Mouse (Mus musculus): ENCODE measurements at regions not wholly inside any gene's neighbourhood (a gene's known extent, or its start where the extent isn't known, plus 50 kb on each side); places are given as distances from the start of the nearest gene placed in this dataset.
A peak's percentile ranks its signal among the peaks of the same experiment; 100 is the strongest.

DNA sequence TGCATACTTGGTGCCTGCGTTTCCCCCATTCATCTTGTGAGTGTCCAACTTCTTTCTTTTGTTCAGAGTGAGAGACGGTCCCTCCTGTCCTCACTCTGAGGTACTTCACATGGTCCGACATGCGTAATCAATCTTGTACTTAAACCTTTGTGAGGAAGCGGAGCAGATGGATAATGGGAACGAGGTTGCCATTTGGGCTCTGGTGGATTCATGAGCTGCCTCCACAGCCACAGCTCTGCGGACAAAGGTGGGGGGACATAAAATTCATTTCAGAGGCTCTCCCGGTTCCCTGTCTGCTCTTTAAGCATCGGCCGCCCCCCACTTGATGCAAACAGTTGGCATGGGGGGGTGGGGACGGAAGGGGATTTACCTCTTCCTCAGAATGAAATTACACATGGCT, 454.7 kb downstream of the Sox2 start:
- no peak for DNase-seq

DNA sequence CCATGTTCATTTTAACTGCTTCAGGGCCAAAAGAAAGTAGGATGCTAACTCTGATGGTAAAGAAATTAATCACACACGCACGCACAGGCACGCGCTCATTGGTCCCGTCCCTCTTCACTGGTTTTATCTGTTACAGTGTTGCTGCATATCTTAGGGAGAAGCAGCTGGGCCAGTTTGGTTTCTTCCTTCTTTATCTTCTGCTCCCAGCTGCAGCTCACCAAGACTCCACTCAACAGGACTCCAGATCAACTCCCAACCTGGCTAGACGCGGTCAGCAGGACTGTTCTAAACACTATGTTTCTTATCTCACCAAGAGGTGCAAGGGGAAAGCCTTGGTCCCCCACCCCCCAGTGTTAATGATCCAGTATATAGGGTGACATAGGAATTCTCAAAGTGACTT, 455.9 kb downstream of the Sox2 start:
- no peak for DNase-seq

DNA sequence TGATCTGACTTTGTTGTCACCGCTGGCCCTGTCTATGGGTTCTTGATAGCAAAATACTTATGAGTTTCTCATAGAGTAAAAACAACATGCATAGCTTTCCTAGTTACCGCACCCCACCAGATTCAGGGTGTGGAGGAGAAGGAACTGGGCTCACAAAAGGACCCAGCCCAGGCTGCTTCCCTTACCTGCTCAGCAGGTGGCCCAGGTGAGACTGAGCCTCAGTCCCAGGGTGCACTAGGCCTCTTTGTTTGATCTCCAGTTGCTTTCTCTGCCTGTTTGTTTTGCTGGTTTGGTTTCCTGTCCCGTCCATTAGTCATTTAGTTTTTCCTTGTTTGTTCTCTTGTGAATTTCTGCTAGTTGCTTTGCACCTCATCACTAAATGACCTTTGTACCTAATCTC, 483.3 kb downstream of the Sox2 start:
- no peak for DNase-seq

DNA sequence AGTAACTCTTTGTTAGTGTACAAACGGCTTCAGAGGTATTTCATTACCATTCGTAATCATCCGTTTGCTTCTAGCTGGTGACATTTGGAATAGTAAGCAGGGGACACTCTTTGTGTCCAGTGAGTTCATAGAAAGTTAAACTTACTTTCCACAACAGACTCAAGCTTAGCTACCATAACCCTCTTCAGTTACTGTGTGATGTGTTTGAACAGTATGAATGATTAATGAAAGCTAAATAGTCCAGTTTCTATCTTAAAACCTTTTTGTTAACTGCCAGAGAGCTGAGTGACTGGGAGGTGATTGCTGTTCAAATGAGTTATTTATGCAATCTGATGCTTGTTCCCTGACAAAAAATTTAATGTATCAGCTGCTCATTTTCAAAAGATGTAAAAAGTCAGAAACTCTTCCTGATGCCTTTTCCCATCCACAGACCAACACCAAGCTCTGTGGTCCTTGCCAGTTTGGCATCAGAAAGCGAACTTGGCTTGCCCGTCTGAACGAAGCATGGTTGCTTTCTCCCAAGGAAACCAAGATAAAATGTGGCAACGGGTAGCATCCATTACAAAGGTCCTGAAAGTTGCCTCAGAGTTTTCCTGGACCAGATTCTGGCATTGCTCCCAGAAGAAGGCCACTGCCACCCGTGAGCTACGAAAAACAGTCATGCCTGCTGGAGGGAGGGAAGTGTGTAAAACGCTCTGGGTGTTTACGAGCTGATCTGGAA, 491.5 kb downstream of the Sox2 start:
- no peak for DNase-seq

DNA sequence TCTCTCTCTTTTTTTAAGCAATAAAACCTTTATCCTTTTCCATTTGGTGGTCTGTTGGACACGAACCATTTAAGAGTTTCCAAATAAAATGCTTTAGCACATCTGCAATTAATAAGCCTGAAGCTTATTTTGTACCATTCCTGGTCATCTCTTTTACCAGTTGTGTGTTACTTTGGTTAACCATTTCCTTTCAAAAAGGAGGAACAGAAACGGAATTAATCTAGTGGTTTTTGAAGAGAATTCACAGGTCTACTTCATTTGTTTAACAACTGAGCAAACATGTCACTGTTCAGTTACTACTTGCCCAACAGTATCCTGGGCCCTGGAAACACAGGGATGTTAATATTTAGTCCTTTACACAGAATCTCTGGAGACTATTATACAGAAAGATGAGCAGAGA, 492.5 kb downstream of the Sox2 start:
- DNase-seq: no peak

DNA sequence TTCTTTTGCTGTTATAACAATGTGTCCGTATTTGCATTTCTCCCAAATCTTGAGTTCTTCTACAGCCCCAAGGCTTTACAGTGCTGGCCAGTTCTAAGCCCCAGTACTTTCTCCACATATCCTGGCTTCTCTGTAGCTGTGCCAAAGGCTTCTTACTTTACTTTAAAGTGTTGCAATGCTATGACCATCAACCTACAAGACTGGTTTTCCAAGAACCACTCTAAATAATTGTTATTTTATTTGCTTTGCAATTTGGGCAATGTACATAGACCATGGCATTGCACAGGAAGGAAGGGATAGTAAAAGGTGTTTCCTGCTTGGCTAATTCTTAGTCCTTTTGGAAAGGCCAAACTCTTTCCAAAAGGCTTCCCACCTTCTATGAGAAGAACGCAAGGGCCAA, 495.4 kb downstream of the Sox2 start:
- no peak for DNase-seq

DNA sequence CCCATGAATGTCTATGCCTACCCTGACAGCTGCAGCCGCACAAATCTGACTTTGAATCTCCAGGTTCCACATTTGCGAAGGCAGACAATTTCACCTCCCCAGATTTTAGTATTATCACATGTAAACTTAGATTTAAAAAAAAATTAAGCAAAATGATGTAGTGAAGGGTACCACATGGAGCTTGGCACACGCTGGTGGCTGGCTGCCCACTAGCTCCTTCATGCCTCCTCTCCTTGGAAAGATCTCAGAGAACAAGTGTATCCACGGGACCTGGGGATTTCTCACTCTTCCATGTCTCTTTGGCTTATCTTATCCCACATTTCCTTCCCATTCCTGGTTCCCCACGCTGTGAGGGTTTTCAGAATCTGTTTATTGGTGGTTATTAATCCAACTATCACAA, 496.5 kb downstream of the Sox2 start:
- no peak for DNase-seq

DNA sequence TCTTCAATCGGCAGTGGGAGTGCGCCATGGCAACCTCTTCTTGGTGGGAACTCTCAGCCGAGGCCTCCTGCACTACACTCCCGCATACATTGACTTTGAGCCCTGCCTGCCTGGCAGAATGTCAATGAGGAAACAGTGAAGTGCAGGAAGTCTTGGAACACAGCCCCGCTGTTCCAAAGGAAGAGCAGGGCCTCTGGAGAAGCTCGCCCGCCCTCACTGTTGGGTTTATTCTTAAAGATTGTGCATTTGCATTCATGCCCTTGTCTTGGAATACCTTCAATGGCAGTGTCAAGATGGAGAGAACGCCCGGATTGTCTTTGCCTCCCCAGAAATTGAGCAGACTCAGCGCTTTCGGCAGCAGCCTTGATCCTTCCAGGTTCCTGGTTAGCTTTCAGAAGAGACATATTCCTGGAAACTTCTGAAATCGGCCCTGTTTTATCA, 499.1 kb downstream of the Sox2 start:
- peak; percentile 12 to 37 for DNase-seq

DNA sequence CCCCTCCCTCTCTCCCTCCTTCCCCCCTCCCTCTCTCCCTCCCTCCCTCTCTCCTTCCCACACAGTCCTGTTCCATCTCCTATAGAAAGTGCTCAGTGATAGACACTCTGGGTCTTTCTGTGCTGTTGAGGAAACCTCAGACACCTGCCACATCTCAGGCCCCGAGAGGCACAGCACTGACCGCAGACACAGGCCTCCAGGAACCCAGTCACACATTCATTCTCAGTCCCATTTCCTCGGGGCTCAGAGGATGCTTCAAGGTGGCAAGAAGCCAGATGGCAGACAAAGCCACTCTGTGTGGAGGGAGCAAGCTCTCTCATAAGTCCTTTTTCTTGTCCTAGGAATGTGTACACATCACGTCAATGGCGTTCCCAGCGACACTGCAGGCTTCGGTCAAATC, 502.0 kb downstream of the Sox2 start:
- no peak for DNase-seq

DNA sequence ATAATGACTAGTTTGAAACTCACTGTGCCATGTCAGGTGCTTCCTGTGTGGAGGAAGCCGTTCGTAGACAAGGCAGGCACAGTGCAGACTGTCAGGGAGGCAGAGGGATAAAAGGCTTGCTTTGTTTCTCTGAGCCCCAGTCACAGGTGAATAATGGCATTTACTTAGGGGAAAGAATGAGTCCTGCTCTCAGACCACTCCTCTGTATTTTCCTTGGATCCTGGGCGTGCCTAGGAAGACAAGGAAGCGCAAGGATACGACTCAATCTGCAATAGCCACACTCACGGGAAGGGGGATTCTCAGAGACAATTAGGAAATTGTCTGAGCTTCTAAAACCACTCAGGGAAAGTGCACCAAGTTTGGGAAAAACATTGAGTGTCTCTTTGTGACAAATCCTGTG, 504.1 kb downstream of the Sox2 start:
- no peak for DNase-seq

DNA sequence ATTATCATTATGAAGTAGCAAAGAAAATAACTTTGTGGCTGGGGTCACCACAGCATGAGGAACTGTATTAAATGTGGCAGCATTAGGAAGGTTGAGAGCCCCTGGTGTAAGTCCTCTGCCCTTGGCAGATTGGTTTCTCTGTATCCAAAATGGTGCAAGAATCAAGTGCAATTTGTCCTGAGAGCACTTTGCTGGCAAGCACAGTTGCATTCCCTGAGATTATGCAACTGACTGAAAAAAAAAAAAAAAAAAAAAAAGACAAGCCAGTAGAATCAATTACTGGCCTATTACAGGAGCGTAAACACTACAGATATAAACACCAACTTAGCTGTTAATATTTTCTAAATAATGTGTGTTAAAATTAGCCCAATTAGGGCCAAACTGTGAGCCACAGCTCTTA, 518.5 kb downstream of the Sox2 start:
- DNase-seq: no peak

DNA sequence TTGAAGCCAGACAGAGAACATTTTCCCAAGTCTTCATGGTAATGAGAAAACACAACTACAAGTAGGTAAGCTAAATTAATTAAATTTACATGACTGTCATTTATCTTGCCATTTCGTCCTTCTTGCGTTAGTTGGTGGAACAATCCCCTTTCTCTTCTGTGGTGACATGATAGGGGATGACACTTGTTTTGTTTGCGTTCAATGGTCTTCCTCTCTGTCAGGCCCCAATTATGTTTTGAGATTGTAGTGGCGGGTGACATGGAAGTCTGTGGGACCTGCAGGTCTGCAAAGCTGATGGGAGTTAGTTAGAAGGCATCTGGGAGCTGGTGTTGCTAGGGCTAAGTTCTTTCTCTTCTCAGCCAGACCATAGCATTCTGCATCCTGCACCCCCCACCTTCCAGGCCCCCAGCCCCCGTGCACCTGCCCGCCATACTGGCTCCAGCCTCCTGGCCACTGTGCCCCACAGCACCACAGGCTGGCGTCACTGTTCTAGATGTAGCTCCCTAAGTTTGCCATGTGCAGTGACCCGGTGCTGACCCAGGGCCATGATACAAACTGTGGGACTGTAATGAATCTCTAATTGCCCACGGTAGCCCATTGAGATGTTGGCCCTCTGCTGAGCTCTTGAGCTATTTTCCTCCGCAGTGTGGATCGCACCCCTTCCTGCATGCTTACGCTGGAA, 528.7 kb downstream of the Sox2 start:
- DNase-seq: no peak

DNA sequence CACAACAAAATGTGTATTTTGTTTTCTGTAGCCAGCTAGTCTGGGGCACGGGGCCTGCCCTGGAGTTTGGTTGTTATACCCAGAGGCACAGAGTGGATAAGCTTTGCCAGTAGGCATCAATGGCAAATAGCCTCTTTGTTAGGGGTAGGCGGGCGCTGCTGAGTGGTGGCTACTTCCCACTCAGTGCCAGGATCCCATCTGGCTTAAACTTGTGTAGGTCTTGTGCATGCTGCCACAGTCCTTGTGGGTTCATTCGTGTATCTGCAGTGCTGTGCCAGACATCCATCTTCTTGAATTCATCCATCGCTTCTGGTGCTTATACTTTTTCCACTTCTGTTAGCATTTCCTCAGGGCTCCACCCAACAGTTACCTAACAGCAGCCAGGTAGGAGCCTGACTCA, 545.4 kb upstream of the Atp11b start:
- no peak for DNase-seq

DNA sequence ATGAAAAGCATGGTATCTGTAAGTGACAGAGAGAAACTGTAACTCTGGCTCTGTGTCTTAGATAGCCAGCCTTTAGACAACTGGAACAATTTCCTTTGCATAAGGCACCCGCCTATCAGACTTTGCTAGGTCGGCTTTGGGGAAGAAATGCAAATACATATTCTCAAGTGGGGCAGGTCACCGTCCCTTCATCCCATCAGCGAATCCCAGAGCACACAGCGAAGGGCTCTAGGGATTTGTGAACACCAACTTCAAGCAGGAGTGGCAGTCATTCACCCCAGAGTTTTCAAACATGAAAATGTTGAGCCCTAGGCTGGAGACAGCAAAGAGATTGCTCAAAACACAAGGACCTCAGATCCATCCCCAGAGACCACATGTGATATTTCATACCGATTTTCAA, 534.5 kb upstream of the Atp11b start:
- DNase-seq: no peak

DNA sequence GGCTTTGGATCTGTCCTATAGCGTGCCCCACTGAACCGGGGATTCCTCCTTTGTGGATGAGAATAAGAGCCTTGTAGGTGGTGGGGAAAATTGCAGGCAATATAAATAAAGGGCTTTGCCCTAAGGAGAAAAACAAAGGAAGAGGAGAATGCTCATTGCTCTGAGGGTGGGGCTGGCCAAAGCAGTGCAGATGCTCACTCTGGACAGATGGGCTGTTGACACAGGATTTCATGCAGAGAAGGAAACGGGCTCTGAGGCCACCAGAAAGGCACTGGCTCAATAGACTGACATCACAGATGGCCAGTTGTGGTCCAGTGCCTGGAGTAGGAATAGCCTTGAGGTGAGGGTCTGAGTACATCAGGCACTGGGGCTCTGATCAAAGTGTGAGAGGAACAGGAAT, 532.7 kb upstream of the Atp11b start:
- no peak for DNase-seq

DNA sequence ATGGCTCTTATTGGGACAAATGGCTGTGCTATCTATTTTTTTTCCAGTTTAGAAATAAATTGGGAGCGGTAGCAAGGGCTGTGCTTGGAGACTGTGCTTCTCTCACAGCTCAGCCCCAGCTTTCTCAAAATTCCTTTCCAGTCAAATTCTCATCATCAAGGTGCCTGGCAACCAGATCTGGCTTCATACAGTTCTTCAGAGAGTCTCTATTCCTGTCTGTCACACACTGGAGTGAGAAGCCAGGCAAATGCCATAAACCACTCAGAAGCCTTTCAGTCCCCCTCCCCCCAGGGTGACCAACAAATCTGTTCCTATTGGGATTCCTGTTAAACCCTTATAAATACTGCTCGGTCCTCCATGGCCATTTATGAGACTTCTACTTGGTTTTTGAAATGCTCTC, 531.7 kb upstream of the Atp11b start:
- no peak for DNase-seq

DNA sequence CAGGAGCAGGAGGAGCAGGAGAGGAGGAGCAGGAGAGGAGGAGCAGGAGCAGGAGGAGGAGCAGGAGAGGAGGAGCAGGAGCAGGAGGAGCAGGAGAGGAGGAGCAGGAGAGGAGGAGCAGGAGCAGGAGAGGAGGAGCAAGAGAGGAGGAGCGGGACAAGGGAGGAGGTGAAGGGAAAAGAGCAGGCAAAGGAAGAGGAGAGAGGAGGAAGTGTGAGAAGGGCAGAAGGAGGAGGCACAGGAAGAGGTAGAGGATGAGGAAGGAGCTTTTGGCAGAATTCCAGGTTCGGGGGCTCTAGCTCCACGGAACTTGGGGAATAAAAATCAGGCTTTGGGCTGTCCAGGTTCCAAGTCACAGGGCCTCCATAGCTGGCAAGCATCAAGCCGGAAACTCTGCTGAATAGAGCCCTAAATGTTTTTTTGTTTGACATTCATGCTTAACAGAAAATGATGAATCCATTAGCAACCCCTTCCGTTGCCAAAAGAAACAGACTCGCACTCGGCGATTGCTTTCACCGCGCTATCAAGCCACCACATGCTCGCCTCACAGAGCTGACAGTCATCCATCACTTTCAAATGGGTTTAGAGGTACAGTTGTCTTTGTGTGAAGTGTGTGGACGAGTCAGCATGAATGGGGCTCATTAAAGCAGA, 528.7 kb upstream of the Atp11b start:
- peak in 1 of 2 experiments; percentile 1 for DNase-seq

DNA sequence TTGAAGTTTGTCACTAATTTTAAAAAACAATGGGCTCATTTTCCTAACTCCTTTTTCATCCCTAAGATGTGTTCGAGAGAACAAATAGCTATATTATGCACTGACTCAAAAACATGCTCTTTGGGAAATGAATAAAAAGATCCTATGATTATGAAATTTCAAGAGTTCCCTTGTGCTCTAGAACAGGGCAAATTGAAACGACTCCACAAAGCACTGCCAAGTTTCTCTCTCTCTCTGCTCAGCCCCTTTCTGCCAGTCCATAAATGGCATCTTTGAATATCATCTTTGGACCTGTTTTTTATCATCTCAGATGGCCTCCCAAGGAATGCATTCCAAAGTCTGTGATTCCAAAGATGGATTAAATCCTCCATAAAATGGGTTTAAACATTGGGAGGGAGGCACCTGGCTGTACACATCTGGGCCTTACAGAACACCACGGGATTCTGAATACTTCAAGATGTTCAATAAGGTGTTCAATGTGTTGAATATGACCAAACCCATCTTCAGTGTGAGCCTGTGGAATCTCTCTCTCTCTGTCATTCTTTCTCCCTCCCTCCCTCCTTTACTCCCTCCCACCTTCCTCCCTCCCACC, 528.0 kb upstream of the Atp11b start:
- DNase-seq: no peak

DNA sequence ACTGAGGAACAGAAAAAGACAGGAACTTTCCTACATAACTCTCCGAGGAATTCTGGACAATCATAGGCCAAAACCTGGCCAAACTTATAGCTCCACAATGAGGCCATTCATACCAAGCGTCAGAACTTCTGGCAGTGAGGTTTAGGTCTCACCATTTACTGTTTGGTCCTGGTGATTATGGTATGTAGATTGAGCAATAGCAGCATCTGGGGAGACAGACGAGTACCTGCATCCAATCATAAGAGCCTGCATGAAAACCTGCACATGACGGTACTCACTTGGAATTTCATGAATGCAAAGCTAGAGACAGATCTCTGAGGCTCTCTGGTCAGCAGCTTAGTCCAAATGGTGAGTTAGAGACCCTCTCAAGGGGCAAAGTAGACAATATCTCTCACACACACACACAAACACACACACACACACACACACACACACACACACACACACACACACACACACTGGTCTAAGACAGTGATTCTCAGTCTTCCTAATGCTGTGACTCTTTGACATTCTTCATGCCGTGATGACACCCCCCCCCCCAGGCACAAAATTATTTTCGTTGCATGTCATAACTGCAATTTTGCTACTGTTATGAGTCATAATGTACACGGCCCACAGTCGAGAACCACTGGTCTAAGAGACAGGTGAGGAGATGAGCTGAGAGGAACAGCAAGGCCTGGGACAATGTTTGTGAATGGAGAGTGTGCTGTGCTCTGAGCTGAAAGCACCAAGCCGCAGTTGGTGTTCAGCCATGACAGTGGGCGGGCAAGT, 522.6 kb upstream of the Atp11b start:
- DNase-seq: no peak

DNA sequence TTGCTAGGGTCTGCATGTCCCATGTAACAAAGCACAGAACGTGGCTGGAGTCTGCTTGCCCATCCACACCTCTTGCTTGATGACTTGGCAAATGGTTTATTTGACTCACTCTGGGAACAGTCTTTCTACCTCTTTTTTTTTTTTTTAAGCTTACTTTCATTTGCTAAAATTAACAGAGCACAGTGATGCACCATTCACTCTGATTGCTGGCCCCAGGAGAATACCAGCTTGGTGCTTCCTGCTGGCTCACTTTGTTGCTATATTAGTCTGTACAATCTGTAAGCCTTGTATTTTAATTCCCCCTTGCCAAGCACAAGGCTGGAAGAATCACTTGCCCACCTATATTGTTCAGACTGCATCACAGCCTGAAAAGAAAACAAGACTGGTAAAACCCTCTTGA, 521.4 kb upstream of the Atp11b start:
- no peak for DNase-seq

DNA sequence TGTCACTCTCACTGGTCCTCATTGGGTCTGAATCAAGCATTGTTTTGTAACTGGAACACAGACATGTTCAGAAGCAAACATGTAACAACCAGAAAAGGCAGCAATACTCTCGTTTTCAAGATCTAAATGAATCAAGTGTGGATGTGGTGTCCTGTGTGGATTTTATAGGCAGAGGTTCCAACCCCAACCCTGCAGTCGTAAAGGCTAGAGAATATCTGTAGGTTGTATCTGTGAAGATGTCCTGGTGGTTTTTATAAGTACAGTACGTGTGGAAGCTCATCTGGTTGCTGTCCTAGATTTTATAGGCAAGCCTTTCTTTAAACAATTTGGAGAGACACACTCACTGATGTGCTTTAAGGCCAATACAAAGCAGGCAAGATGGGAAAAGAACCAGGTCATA, 518.8 kb upstream of the Atp11b start:
- no peak for DNase-seq

DNA sequence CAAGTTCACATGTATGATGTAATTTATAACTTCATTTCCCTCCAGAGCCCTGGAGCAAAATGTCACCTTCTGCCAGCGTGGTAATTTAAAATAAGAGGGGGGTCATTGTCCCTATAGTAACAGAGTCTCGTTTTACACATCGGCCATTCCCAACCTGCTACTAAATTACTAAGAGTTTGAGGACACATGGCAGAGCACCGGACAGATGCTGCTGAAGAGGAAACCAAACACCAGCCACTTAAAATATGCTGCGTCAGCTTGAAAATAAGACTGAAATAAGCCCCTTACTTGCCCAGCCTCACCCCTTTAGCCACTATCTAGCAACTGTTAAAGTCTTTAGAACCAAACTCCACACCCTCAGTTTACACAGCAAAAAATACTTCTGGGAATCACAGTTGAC, 518.1 kb upstream of the Atp11b start:
- no peak for DNase-seq

DNA sequence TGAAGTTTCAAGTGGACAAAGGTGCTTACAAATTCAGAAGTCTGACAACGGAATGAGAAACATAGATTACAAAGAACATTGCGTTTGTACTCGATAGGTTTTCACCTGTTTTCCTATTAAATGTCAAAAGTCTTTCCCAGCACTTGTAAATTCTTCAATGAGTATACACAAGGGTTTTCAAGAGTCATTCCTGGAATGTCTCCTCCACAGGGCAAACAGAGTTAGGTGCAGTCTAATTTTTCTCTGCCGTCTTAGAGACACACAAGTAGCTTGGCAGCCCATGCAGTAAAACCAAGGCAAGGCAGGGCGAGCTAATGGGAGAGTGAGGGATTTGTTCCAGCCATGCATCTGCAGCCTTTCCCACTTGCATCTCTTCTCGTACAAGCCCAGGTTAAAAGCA, 516.6 kb upstream of the Atp11b start:
- no peak for DNase-seq

Measured in kidney, postnatal 25 days (tissue).